Mouse (Mus musculus): ENCODE data around the gene Pmepa1. TPM values are rescaled to one million over a fixed set of nuclear protein-coding genes. Genes with fewer than 3 reads are reported as not detected.

The Pmepa1 gene
- polyA plus RNA-seq, 1 experiment from 2014 or later = 9.0 TPM

- Histone ChIP-seq H3K4me3 (ENCODE audit: low read depth, low read length) (no peak overlapping the region), H3K27ac (ENCODE audit: low read depth) (no peak overlapping the region), H3K27me3 (ENCODE audit: insufficient read depth, low read length) (no peaks in the 10 kb centered on the region), H3K4me2 (no peak overlapping the region), H3K9ac (no peak overlapping the region), H3K9me3 (ENCODE audit: low read depth, low read length) (no peaks in the 10 kb centered on the region), H3K4me1 (ENCODE audit: insufficient read depth) (no peaks in the 10 kb centered on the region), H3K36me3 (ENCODE audit: insufficient read depth) (no peaks in the 10 kb centered on the region)
- peak; percentile 86 for DNase-seq
- peak; percentile 83; the same call in 1 of the 2 replicates for ATAC-seq (ENCODE audit: insufficient read depth)
- 38% methylated on average over 3 of the region's 3 CpGs for WGBS
- TF ChIP-seq CTCF (IDR thresholded peaks at IDR 0.05; ENCODE audit: low read depth) = no peak
These were observed 13.6 kb upstream of the Pmepa1 start for GRCm38 (mm10) chr2:173289928-173290327.

- Histone ChIP-seq H3K4me3 (ENCODE audit: low read depth, low read length) (no peak overlapping the region), H3K36me3 (ENCODE audit: insufficient read depth) (no peaks in the 10 kb centered on the region), H3K9me3 (ENCODE audit: low read depth, low read length) (no peaks in the 10 kb centered on the region), H3K4me2 (no peak overlapping the region), H3K27ac (ENCODE audit: low read depth) (no peak overlapping the region), H3K9ac (no peak overlapping the region), H3K4me1 (ENCODE audit: insufficient read depth) (no peaks in the 10 kb centered on the region), H3K27me3 (ENCODE audit: insufficient read depth, low read length) (no peaks in the 10 kb centered on the region)
- no peak for TF ChIP-seq CTCF (IDR thresholded peaks at IDR 0.05; ENCODE audit: low read depth)
- peak; percentile 62 for ATAC-seq (ENCODE audit: insufficient read depth)
- WGBS = 75% methylated on average over 12 of the region's 12 CpGs
- peak; percentile 63 for DNase-seq
These were observed 9.6 kb upstream of the Pmepa1 start for GRCm38 (mm10) chr2:173285816-173286538.

GRCm38 (mm10) chr2:173284771-173285170 is 8.4 kb upstream of the Pmepa1 start:
- H3K36me3 ChIP-seq (ENCODE audit: insufficient read depth) = no peaks in the 10 kb centered on the region
- no peaks in the 10 kb centered on the region for H3K9me3 ChIP-seq (ENCODE audit: low read depth, low read length)
- no peak overlapping the region for H3K9ac ChIP-seq
- no peak overlapping the region for H3K4me3 ChIP-seq (ENCODE audit: low read depth, low read length)
- no peak overlapping the region for H3K27ac ChIP-seq (ENCODE audit: low read depth)
- no peak overlapping the region for H3K4me2 ChIP-seq
- ATAC-seq (ENCODE audit: insufficient read depth) (no peak), DNase-seq (no peak)
- no peaks in the 10 kb centered on the region for H3K4me1 ChIP-seq (ENCODE audit: insufficient read depth)
- H3K27me3 ChIP-seq (ENCODE audit: insufficient read depth, low read length) = no peaks in the 10 kb centered on the region
- TF ChIP-seq CTCF (IDR thresholded peaks at IDR 0.05; ENCODE audit: low read depth) = no peak
- 64% methylated on average over 6 of the region's 6 CpGs for WGBS

- no peak for DNase-seq
These were observed 5.9 kb upstream of the Pmepa1 start for GRCm38 (mm10) chr2:173282191-173282590.

GRCm38 (mm10) chr2:173281021-173281937 is 4.9 kb upstream of the Pmepa1 start:
- H3K9ac ChIP-seq = 0 out of 2 replicates have a peak overlapping the region, but pooled peaks have one; percentile 13
- H3K27me3 ChIP-seq (ENCODE audit: insufficient read depth, low read length) = no peaks in the 10 kb centered on the region
- no peak overlapping the region for H3K4me2 ChIP-seq
- no peak overlapping the region for H3K4me3 ChIP-seq (ENCODE audit: low read depth, low read length)
- 62% methylated on average over 9 of the region's 9 CpGs for WGBS
- H3K36me3 ChIP-seq (ENCODE audit: insufficient read depth) = no peaks in the 10 kb centered on the region
- H3K9me3 ChIP-seq (ENCODE audit: low read depth, low read length) = no peaks in the 10 kb centered on the region
- no peak for ATAC-seq (ENCODE audit: insufficient read depth)
- H3K4me1 ChIP-seq (ENCODE audit: insufficient read depth) = no peaks in the 10 kb centered on the region
- no peak overlapping the region for H3K27ac ChIP-seq (ENCODE audit: low read depth)
- TF ChIP-seq CTCF (IDR thresholded peaks at IDR 0.05; ENCODE audit: low read depth) = no peak
- no peak for DNase-seq

More at GRCm38 (mm10) chr2:173282191-173282590, 5.9 kb upstream of the Pmepa1 start:
- no peak overlapping the region for H3K27ac ChIP-seq (ENCODE audit: low read depth)
- no peaks in the 10 kb centered on the region for H3K27me3 ChIP-seq (ENCODE audit: insufficient read depth, low read length)
- no peak for TF ChIP-seq CTCF (IDR thresholded peaks at IDR 0.05; ENCODE audit: low read depth)
- H3K9ac ChIP-seq = no peak overlapping the region
- H3K36me3 ChIP-seq (ENCODE audit: insufficient read depth) = no peaks in the 10 kb centered on the region
- no peak overlapping the region for H3K4me3 ChIP-seq (ENCODE audit: low read depth, low read length)
- no peaks in the 10 kb centered on the region for H3K4me1 ChIP-seq (ENCODE audit: insufficient read depth)
- 78% methylated on average over 8 of the region's 8 CpGs for WGBS
- no peak for ATAC-seq (ENCODE audit: insufficient read depth)
- no peak overlapping the region for H3K4me2 ChIP-seq
- H3K9me3 ChIP-seq (ENCODE audit: low read depth, low read length) = no peaks in the 10 kb centered on the region

GRCm38 (mm10) chr2:173278846-173279580 is 2.7 kb upstream of the Pmepa1 start:
- Histone ChIP-seq H3K4me1 (ENCODE audit: insufficient read depth) (peaks cover 7% of the 10 kb centered on the region), H3K27me3 (ENCODE audit: insufficient read depth, low read length) (no peaks in the 10 kb centered on the region), H3K9me3 (ENCODE audit: low read depth, low read length) (no peaks in the 10 kb centered on the region), H3K9ac (no peak overlapping the region), H3K4me2 (no peak overlapping the region), H3K36me3 (ENCODE audit: insufficient read depth) (no peaks in the 10 kb centered on the region), H3K4me3 (ENCODE audit: low read depth, low read length) (no peak overlapping the region), H3K27ac (ENCODE audit: low read depth) (no peak overlapping the region)
- ATAC-seq (ENCODE audit: insufficient read depth) (no peak), DNase-seq (peak; percentile 40)
- TF ChIP-seq CTCF (IDR thresholded peaks at IDR 0.05; ENCODE audit: low read depth) = peak; percentile 59
- 65% methylated on average over 16 of the region's 16 CpGs for WGBS
